Mouse (Mus musculus): ENCODE data around the gene Map6d1.

- no peak for TF ChIP-seq CTCF (IDR thresholded peaks at IDR 0.05)
- TF ChIP-seq EP300 (IDR thresholded peaks at IDR 0.05), result no peak
Observed at GRCm38 (mm10) chr16:20265089-20265488, 23.9 kb upstream of the Map6d1 start.
